Mouse (Mus musculus): ENCODE measurements around the gene Rab40b. TPM values are rescaled to one million over a fixed set of nuclear protein-coding genes. Genes with fewer than 3 reads are reported as not detected.
"Not testable (repeated sequence)": the region's sequence is repeated elsewhere in the genome, so short reads cannot be mapped to it uniquely, and the experiment has no call there.

The Rab40b gene
- polyA plus RNA-seq, 1 experiment from 2014 or later, result 5.7 TPM

DNA sequence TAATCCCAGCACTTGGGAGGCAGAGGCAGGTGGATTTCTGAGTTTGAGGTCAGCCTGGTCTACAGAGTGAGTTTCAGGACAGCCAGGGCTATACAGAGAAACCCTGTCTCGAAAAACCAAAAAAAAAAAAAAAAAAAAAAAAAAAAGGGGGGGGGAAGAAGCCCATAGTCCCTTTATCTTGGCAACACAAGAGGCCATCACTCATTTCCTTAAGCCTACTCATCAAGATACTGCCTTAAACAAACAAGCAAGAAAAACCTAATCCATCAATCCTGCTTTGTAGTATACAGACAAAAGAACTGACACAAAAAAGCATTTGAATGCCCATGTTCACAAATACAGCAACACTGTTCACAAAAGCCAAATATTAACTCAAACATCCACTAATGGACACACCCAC is 45.6 kb downstream of the Rab40b start:
- not testable (repeated sequence) for H3K9ac ChIP-seq (replicated peaks; ENCODE audit: low read length); H3K4me3 ChIP-seq (ENCODE audit: low read length); ATAC-seq (ENCODE audit: low FRiP score, low TSS enrichment); H3K9me3 ChIP-seq (ENCODE audit: low read length); H3K4me1 ChIP-seq (ENCODE audit: insufficient read depth, low read length); H3K27me3 ChIP-seq (ENCODE audit: insufficient read depth, low read length); H3K27ac ChIP-seq (ENCODE audit: low read length); H3K4me2 ChIP-seq (replicated peaks; ENCODE audit: low read depth, low read length)
- no CpG with 5 or more reads among the region's 1 CpGs for WGBS
- peaks cover 15% of the 10 kb centered on the region for H3K36me3 ChIP-seq (ENCODE audit: insufficient read depth, low read length)

DNA sequence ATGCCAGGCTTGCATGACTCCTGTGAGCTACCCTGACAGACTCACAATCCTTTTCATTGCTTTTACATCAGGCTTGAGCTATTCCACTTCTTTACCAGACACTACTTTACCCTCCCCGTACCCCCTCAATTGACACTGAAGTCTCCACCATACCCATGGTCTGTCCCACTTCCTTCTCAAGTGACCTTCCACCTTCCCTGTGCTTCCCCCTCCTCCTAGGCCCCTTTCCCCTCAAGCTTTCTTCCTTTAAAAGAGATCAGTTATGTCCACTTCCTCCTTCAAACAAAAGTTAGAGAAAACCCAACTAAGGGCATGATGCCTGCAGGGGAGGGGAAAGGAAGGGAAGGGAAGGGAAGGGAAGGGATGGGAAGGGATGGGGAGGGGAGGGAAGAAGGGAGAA is 47.8 kb downstream of the Rab40b start:
- no peak overlapping the region for H3K4me3 ChIP-seq (ENCODE audit: low read length)
- no peaks in the 10 kb centered on the region for H3K9me3 ChIP-seq (ENCODE audit: low read length)
- WGBS, result 75% methylated on average over 1 of the region's 1 CpGs
- peaks cover 18% of the 10 kb centered on the region for H3K36me3 ChIP-seq (ENCODE audit: insufficient read depth, low read length)
- no peak for ATAC-seq (ENCODE audit: low FRiP score, low TSS enrichment)
- H3K27ac ChIP-seq (ENCODE audit: low read length), result no peak overlapping the region
- H3K9ac ChIP-seq (replicated peaks; ENCODE audit: low read length), result no peak overlapping the region
- no peak overlapping the region for H3K4me2 ChIP-seq (replicated peaks; ENCODE audit: low read depth, low read length)
- H3K4me1 ChIP-seq (ENCODE audit: insufficient read depth, low read length), result no peaks in the 10 kb centered on the region
- no peaks in the 10 kb centered on the region for H3K27me3 ChIP-seq (ENCODE audit: insufficient read depth, low read length)

GRCm38 (mm10) chr11:121339647-121340046 is 48.4 kb downstream of the Rab40b start:
- Histone ChIP-seq H3K27me3 (ENCODE audit: insufficient read depth, low read length) (no peaks in the 10 kb centered on the region), H3K36me3 (ENCODE audit: insufficient read depth, low read length) (peaks cover 23% of the 10 kb centered on the region), H3K27ac (ENCODE audit: low read length) (no peak overlapping the region), H3K9me3 (ENCODE audit: low read length) (no peaks in the 10 kb centered on the region), H3K9ac (replicated peaks; ENCODE audit: low read length) (no peak overlapping the region), H3K4me3 (ENCODE audit: low read length) (no peak overlapping the region), H3K4me1 (ENCODE audit: insufficient read depth, low read length) (no peaks in the 10 kb centered on the region), H3K4me2 (replicated peaks; ENCODE audit: low read depth, low read length) (no peak overlapping the region)
- ATAC-seq (ENCODE audit: low FRiP score, low TSS enrichment), result no peak
- WGBS, result 84% methylated on average over 1 of the region's 1 CpGs

GRCm38 (mm10) chr11:121331641-121332040 is 56.4 kb downstream of the Rab40b start:
- Histone ChIP-seq H3K4me3 (ENCODE audit: low read length) (no peak overlapping the region), H3K9ac (replicated peaks; ENCODE audit: low read length) (no peak overlapping the region), H3K4me1 (ENCODE audit: insufficient read depth, low read length) (no peaks in the 10 kb centered on the region), H3K4me2 (replicated peaks; ENCODE audit: low read depth, low read length) (no peak overlapping the region), H3K9me3 (ENCODE audit: low read length) (no peaks in the 10 kb centered on the region), H3K36me3 (ENCODE audit: insufficient read depth, low read length) (peaks cover 65% of the 10 kb centered on the region), H3K27ac (ENCODE audit: low read length) (no peak overlapping the region), H3K27me3 (ENCODE audit: insufficient read depth, low read length) (no peaks in the 10 kb centered on the region)
- WGBS, result 91% methylated on average over 3 of the region's 3 CpGs
- ATAC-seq (ENCODE audit: low FRiP score, low TSS enrichment), result no peak

DNA sequence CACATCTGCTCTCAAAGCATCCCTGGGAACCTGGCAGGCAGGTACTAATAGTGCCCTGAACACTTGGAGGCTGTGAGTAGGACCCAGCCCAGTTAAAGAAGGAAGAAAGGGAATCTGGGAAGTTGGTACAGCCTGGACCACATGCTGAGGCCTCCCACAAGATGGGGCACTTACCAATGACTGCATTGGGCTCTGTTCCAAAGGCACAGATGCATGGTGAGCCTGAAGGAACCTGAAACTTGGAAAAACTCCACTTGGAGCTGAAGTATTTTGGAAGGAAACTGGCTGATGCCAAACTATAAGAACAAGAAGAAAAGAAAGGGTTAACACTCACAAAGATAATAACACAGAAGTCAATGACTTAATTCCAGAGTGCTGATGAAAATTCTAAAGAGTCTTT is 59.4 kb downstream of the Rab40b start:
- Histone ChIP-seq H3K36me3 (ENCODE audit: insufficient read depth, low read length) (peaks cover 44% of the 10 kb centered on the region), H3K4me2 (replicated peaks; ENCODE audit: low read depth, low read length) (no peak overlapping the region), H3K4me3 (ENCODE audit: low read length) (no peak overlapping the region), H3K27me3 (ENCODE audit: insufficient read depth, low read length) (no peaks in the 10 kb centered on the region), H3K9ac (replicated peaks; ENCODE audit: low read length) (no peak overlapping the region), H3K27ac (ENCODE audit: low read length) (no peak overlapping the region), H3K9me3 (ENCODE audit: low read length) (no peaks in the 10 kb centered on the region), H3K4me1 (ENCODE audit: insufficient read depth, low read length) (no peaks in the 10 kb centered on the region)
- ATAC-seq (ENCODE audit: low FRiP score, low TSS enrichment), result no peak

GRCm38 (mm10) chr11:121328206-121328605 is 59.8 kb downstream of the Rab40b start:
- no peak for ATAC-seq (ENCODE audit: low FRiP score, low TSS enrichment)
- H3K9me3 ChIP-seq (ENCODE audit: low read length), result no peaks in the 10 kb centered on the region
- peaks cover 42% of the 10 kb centered on the region for H3K36me3 ChIP-seq (ENCODE audit: insufficient read depth, low read length)
- no peaks in the 10 kb centered on the region for H3K4me1 ChIP-seq (ENCODE audit: insufficient read depth, low read length)
- H3K27ac ChIP-seq (ENCODE audit: low read length), result no peak overlapping the region
- H3K4me3 ChIP-seq (ENCODE audit: low read length), result no peak overlapping the region
- H3K9ac ChIP-seq (replicated peaks; ENCODE audit: low read length), result no peak overlapping the region
- H3K4me2 ChIP-seq (replicated peaks; ENCODE audit: low read depth, low read length), result no peak overlapping the region
- WGBS, result 96% methylated on average over 9 of the region's 9 CpGs
- no peaks in the 10 kb centered on the region for H3K27me3 ChIP-seq (ENCODE audit: insufficient read depth, low read length)

DNA sequence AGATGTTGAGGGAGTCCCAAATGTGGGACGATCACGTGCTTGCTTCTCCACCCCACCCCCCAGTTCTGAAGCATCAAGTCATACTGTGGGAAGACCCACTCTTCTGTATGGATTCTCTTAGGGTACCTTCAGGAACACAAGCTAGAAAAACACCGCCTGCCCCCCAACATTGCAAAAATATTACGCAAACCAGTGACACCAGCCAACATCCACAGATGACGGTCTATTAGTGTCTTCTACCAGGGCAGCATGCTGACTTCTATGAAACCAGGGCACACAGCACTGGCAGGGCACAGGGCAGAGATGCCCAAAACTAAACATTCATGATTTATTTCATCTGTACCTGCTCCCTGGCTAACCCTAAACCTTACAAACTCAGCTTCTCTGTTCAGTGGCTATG is 61.4 kb downstream of the Rab40b start:
- H3K9ac ChIP-seq (replicated peaks; ENCODE audit: low read length), result no peak overlapping the region
- ATAC-seq (ENCODE audit: low FRiP score, low TSS enrichment), result no peak
- 0 out of 2 replicates have a peak, but pooled peaks cover 2% of the 10 kb centered on the region for H3K9me3 ChIP-seq (ENCODE audit: low read length)
- no peaks in the 10 kb centered on the region for H3K27me3 ChIP-seq (ENCODE audit: insufficient read depth, low read length)
- H3K27ac ChIP-seq (ENCODE audit: low read length), result no peak overlapping the region
- no peak overlapping the region for H3K4me3 ChIP-seq (ENCODE audit: low read length)
- 96% methylated on average over 5 of the region's 5 CpGs for WGBS
- H3K4me2 ChIP-seq (replicated peaks; ENCODE audit: low read depth, low read length), result no peak overlapping the region
- H3K4me1 ChIP-seq (ENCODE audit: insufficient read depth, low read length), result no peaks in the 10 kb centered on the region
- H3K36me3 ChIP-seq (ENCODE audit: insufficient read depth, low read length), result peaks cover 38% of the 10 kb centered on the region

GRCm38 (mm10) chr11:121326034-121326433 is 62.0 kb downstream of the Rab40b start:
- 65% methylated on average over 1 of the region's 1 CpGs for WGBS
- no peak overlapping the region for H3K9ac ChIP-seq (replicated peaks; ENCODE audit: low read length)

DNA sequence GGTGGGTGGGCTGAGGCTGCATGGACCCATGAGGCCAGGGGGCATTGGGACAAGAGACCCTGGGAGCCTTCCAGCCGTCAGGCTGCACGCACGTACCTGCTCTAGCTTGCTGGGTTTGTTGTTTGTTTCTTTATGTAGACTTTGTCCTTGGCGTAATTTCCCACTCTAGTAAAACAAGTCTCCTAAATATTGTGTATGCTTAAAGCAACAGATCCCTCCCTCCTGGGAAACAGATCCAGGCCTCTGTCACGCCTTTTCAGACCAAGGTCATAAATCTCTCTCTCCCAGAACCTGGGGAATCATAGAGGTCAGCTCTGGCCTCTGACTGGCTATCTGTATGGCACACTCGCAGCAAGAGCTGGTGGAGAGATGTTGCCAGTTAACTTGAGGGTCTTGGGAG is 80.3 kb downstream of the Rab40b start:
- H3K9me3 ChIP-seq (ENCODE audit: low read length); H3K9ac ChIP-seq (replicated peaks; ENCODE audit: low read length); H3K27ac ChIP-seq (ENCODE audit: low read length); H3K27me3 ChIP-seq (ENCODE audit: insufficient read depth, low read length); ATAC-seq (ENCODE audit: low FRiP score, low TSS enrichment); H3K4me1 ChIP-seq (ENCODE audit: insufficient read depth, low read length); H3K4me2 ChIP-seq (replicated peaks; ENCODE audit: low read depth, low read length); H3K4me3 ChIP-seq (ENCODE audit: low read length): not testable (repeated sequence)
- H3K36me3 ChIP-seq (ENCODE audit: insufficient read depth, low read length), result peaks cover 65% of the 10 kb centered on the region
- 68% methylated on average over 6 of the region's 6 CpGs for WGBS

More at GRCm38 (mm10) chr11:121326034-121326433, 62.0 kb downstream of the Rab40b start:
- no peak overlapping the region for H3K4me2 ChIP-seq (replicated peaks; ENCODE audit: low read depth, low read length)
- ATAC-seq (ENCODE audit: low FRiP score, low TSS enrichment), result no peak
- 0 out of 2 replicates have a peak, but pooled peaks cover 4% of the 10 kb centered on the region for H3K9me3 ChIP-seq (ENCODE audit: low read length)
- no peaks in the 10 kb centered on the region for H3K27me3 ChIP-seq (ENCODE audit: insufficient read depth, low read length)
- no peaks in the 10 kb centered on the region for H3K4me1 ChIP-seq (ENCODE audit: insufficient read depth, low read length)
- no peak overlapping the region for H3K27ac ChIP-seq (ENCODE audit: low read length)
- H3K4me3 ChIP-seq (ENCODE audit: low read length), result no peak overlapping the region
- H3K36me3 ChIP-seq (ENCODE audit: insufficient read depth, low read length), result peaks cover 38% of the 10 kb centered on the region

- H3K36me3 ChIP-seq (ENCODE audit: insufficient read depth, low read length), result peaks cover 71% of the 10 kb centered on the region
- H3K9me3 ChIP-seq (ENCODE audit: low read length), result peaks cover 10% of the 10 kb centered on the region; the same call in 1 of the 2 replicates
- H3K4me3 ChIP-seq (ENCODE audit: low read length), result no peak overlapping the region
- 98% methylated on average over 8 of the region's 8 CpGs for WGBS
- ATAC-seq (ENCODE audit: low FRiP score, low TSS enrichment), result no peak
- H3K27me3 ChIP-seq (ENCODE audit: insufficient read depth, low read length), result no peaks in the 10 kb centered on the region
- no peak overlapping the region for H3K4me2 ChIP-seq (replicated peaks; ENCODE audit: low read depth, low read length)
- H3K4me1 ChIP-seq (ENCODE audit: insufficient read depth, low read length), result no peaks in the 10 kb centered on the region
- no peak overlapping the region for H3K9ac ChIP-seq (replicated peaks; ENCODE audit: low read length)
- no peak overlapping the region for H3K27ac ChIP-seq (ENCODE audit: low read length)
These were observed 81.4 kb downstream of the Rab40b start for GRCm38 (mm10) chr11:121306608-121307007.

Measured in kidney, embryonic 16.5 days (tissue).